Mouse (Mus musculus) midbrain, embryonic 16.5 days (tissue): ENCODE data around the gene Olfr571. TPM values are rescaled to one million over a fixed set of nuclear protein-coding genes. Genes with fewer than 3 reads are reported as not detected.

ENCODE experiments used
- ATAC-seq: fragments of 200-750 bp; cut with Nextera tagmentation; 2 replicates; pipeline ENCODE4 v1.8.0; 2017; ENCODE audit warnings: moderate TSS enrichment
- H3K27ac ChIP-seq: fragments of 300-500 bp; sonication (generic); 2 replicates; pipeline ENCODE4 v1.5.1; 2014; ENCODE audit warnings: mild to moderate bottlenecking, low read length, mixed read lengths
- H3K27me3 ChIP-seq: fragments of 300-500 bp; sonication (generic); 2 replicates; pipeline ENCODE4 v1.6.1; 2014; ENCODE audit warnings: low read depth, low read length, mixed read lengths; ENCODE audit not compliant: control insufficient read depth, insufficient read depth
- H3K36me3 ChIP-seq: fragments of 300-500 bp; sonication (generic); 2 replicates; pipeline ENCODE4 v1.6.1; 2014; ENCODE audit warnings: mild to moderate bottlenecking, low read length, moderate library complexity, mixed read lengths; ENCODE audit not compliant: control insufficient read depth, insufficient read depth
- H3K4me1 ChIP-seq: fragments of 300-500 bp; sonication (generic); 2 replicates; pipeline ENCODE4 v1.6.1; 2014; ENCODE audit warnings: mild to moderate bottlenecking, low read length, mixed read lengths; ENCODE audit not compliant: control insufficient read depth, insufficient read depth
- H3K4me2 ChIP-seq: fragments of 300-500 bp; sonication (generic); 2 replicates; pipeline ENCODE4 v1.6.1; 2014; ENCODE audit warnings: mild to moderate bottlenecking, low read length, mixed read lengths
- H3K4me3 ChIP-seq: fragments of 300-500 bp; sonication (generic); 2 replicates; pipeline ENCODE4 v1.5.1; 2014; ENCODE audit warnings: low read depth, mild to moderate bottlenecking, low read length, moderate library complexity, mixed read lengths
- H3K9ac ChIP-seq: fragments of 300-500 bp; sonication (generic); 2 replicates; pipeline ENCODE4 v1.6.1; 2014; ENCODE audit warnings: low read depth, low read length, mixed read lengths
- H3K9me3 ChIP-seq: fragments of 300-500 bp; sonication (generic); replicated peaks from 2 replicates; pipeline ENCODE4 v1.6.1; 2014; ENCODE audit warnings: mild to moderate bottlenecking, low read length, mixed read lengths; ENCODE audit not compliant: control insufficient read depth, poor library complexity, severe bottlenecking
- WGBS: fragments of 180-500 bp; shearing (Covaris S2); extraction: QIAGEN DNeasy Blood & Tissue Kit; methylation state at CpG from one replicate; pipeline ENCODE4 v1.1.7; 2014; 5-methylcytosine and 5-hydroxymethylcytosine counted together
- polyA plus RNA-seq: library from polyadenylated mRNA; unstranded; fragments of >200 nt; fragmentation: Nextera tagmentation; extraction: Ambion mirVana; gene quantifications from 2 replicates; pipeline ENCODE4 v1.2.1, GENCODE M21; 2015

Gene Olfr571
- polyA plus RNA-seq, result not detected in 2 replicates

GRCm38 (mm10) chr7:102917032-102917875 lies at the start of gene Olfr571:
Olfr571 (minus strand) TSS chr7:102917536.
- H3K9ac ChIP-seq, result no peak within 1 kb of the TSS

GRCm38 (mm10) chr7:102962360-102962759 lies 45.0 kb upstream of the Olfr571 start, which contains the start of gene Olfr576:
Olfr576 (plus strand) TSS chr7:102962660.
- no peaks in the 10 kb centered on the region for H3K27me3 ChIP-seq
- H3K4me3 ChIP-seq, result no peak within 1 kb of the TSS
- no peak within 1 kb of the TSS for H3K4me2 ChIP-seq
- no peak for ATAC-seq
- 62% methylated on average over 2 of the region's 2 CpGs for WGBS
- H3K4me1 ChIP-seq, result no peaks in the 10 kb centered on the region
- H3K36me3 ChIP-seq, result no peaks in the 10 kb centered on the region
- H3K9me3 ChIP-seq, result no peaks in the 10 kb centered on the region
- H3K27ac ChIP-seq, result no peak within 1 kb of the TSS
- no peak within 1 kb of the TSS for H3K9ac ChIP-seq

More at GRCm38 (mm10) chr7:102917032-102917875, at the start of gene Olfr571:
- Histone ChIP-seq H3K36me3 (no peaks in the 10 kb centered on the region), H3K27me3 (no peaks in the 10 kb centered on the region), H3K4me2 (no peak within 1 kb of the TSS), H3K4me3 (no peak within 1 kb of the TSS), H3K27ac (no peak within 1 kb of the TSS), H3K9me3 (no peaks in the 10 kb centered on the region), H3K4me1 (no peaks in the 10 kb centered on the region)
- 58% methylated on average over 4 of the region's 4 CpGs for WGBS
- ATAC-seq, result no peak

GRCm38 (mm10) chr7:102958593-102958992 lies 41.3 kb upstream of the Olfr571 start, which contains the start of gene Olfr575:
Olfr575 (minus strand) TSS chr7:102958775.
- Histone ChIP-seq H3K4me1 (no peaks in the 10 kb centered on the region), H3K4me2 (no peak within 1 kb of the TSS), H3K27ac (no peak within 1 kb of the TSS), H3K9me3 (no peaks in the 10 kb centered on the region), H3K36me3 (no peaks in the 10 kb centered on the region), H3K4me3 (no peak within 1 kb of the TSS), H3K27me3 (no peaks in the 10 kb centered on the region), H3K9ac (no peak within 1 kb of the TSS)
- WGBS, result 73% methylated on average over 1 of the region's 1 CpGs
- no peak for ATAC-seq

GRCm38 (mm10) chr7:102958137-102958536 lies 40.8 kb upstream of the Olfr571 start:
- no peaks in the 10 kb centered on the region for H3K36me3 ChIP-seq
- 89% methylated on average over 3 of the region's 3 CpGs for WGBS
- no peaks in the 10 kb centered on the region for H3K9me3 ChIP-seq
- H3K27me3 ChIP-seq, result no peaks in the 10 kb centered on the region
- no peaks in the 10 kb centered on the region for H3K4me1 ChIP-seq
- H3K9ac ChIP-seq, result no peak overlapping the region
- H3K4me3 ChIP-seq, result no peak overlapping the region
- no peak overlapping the region for H3K27ac ChIP-seq
- ATAC-seq, result no peak
- no peak overlapping the region for H3K4me2 ChIP-seq

GRCm38 (mm10) chr7:102950732-102951131 lies 33.4 kb upstream of the Olfr571 start:
- Histone ChIP-seq H3K27ac (no peak overlapping the region), H3K9me3 (no peaks in the 10 kb centered on the region), H3K4me3 (no peak overlapping the region), H3K27me3 (no peaks in the 10 kb centered on the region), H3K36me3 (no peaks in the 10 kb centered on the region), H3K4me2 (no peak overlapping the region), H3K9ac (no peak overlapping the region), H3K4me1 (no peaks in the 10 kb centered on the region)
- WGBS, result 73% methylated on average over 1 of the region's 1 CpGs
- ATAC-seq, result no peak

- WGBS, result 91% methylated on average over 1 of the region's 1 CpGs
- Histone ChIP-seq H3K9me3 (no peaks in the 10 kb centered on the region), H3K27me3 (no peaks in the 10 kb centered on the region), H3K9ac (no peak within 1 kb of the TSS), H3K4me2 (no peak within 1 kb of the TSS), H3K4me1 (no peaks in the 10 kb centered on the region), H3K27ac (no peak within 1 kb of the TSS), H3K4me3 (no peak within 1 kb of the TSS), H3K36me3 (no peaks in the 10 kb centered on the region)
- ATAC-seq, result no peak
Measured at GRCm38 (mm10) chr7:102948167-102948566, 30.8 kb upstream of the Olfr571 start, which contains the start of gene Olfr574. Olfr574 (plus strand) TSS chr7:102948467.

- H3K4me1 ChIP-seq, result no peaks in the 10 kb centered on the region
- no peak for ATAC-seq
- H3K9me3 ChIP-seq, result no peaks in the 10 kb centered on the region
- H3K27ac ChIP-seq, result no peak overlapping the region
- H3K27me3 ChIP-seq, result no peaks in the 10 kb centered on the region
- no peak overlapping the region for H3K4me3 ChIP-seq
- no peak overlapping the region for H3K9ac ChIP-seq
- no peaks in the 10 kb centered on the region for H3K36me3 ChIP-seq
- no peak overlapping the region for H3K4me2 ChIP-seq
- WGBS, result 86% methylated on average over 1 of the region's 1 CpGs
Measured at GRCm38 (mm10) chr7:102943417-102943816, 26.1 kb upstream of the Olfr571 start.

GRCm38 (mm10) chr7:102942475-102942874 lies 25.1 kb upstream of the Olfr571 start, which contains the start of gene Olfr573-ps1:
Olfr573-ps1 (minus strand) TSS chr7:102942575.
- WGBS, result 93% methylated on average over 2 of the region's 2 CpGs
- Histone ChIP-seq H3K36me3 (no peaks in the 10 kb centered on the region), H3K4me1 (no peaks in the 10 kb centered on the region), H3K9ac (no peak within 1 kb of the TSS), H3K9me3 (no peaks in the 10 kb centered on the region), H3K27ac (no peak within 1 kb of the TSS), H3K4me2 (no peak within 1 kb of the TSS), H3K4me3 (no peak within 1 kb of the TSS), H3K27me3 (no peaks in the 10 kb centered on the region)
- no peak for ATAC-seq

- no peak overlapping the region for H3K9ac ChIP-seq
- WGBS, result 81% methylated on average over 3 of the region's 3 CpGs
- H3K9me3 ChIP-seq, result no peaks in the 10 kb centered on the region
- ATAC-seq, result no peak
- H3K27me3 ChIP-seq, result no peaks in the 10 kb centered on the region
- H3K4me2 ChIP-seq, result no peak overlapping the region
- no peaks in the 10 kb centered on the region for H3K4me1 ChIP-seq
- no peak overlapping the region for H3K27ac ChIP-seq
- H3K4me3 ChIP-seq, result no peak overlapping the region
- H3K36me3 ChIP-seq, result no peaks in the 10 kb centered on the region
Measured at GRCm38 (mm10) chr7:102927105-102927504, 9.8 kb upstream of the Olfr571 start.
